12 mouse cellular contexts compared by ENCODE assay signal in the genomic region with DNA sequence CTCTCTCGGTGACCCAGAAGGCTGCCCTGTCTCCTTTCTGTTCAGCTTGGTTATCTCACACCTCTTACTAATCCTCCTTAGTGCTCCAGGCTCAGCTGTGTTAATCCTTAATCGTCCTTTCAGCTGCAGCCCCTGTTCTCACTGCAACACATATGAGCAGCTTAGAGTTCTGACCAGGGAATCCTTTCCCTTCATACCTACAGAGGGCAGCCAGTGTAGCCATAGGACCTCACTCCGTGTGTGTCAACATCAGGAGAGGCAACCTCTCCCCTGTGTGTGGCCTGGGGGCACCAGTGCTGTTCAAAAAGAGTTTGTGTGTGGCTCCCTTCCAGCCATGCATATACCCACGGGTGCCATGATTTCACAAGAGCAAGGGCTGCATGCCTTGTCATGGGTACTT. TPM values are rescaled to one million over a fixed set of nuclear protein-coding genes. Genes with fewer than 3 reads are reported as not detected.
A peak's percentile ranks its signal among the peaks of the same experiment; 100 is the strongest.
DNase-seq lines count a peak whose midpoint lies in the region; ATAC-seq and TF ChIP-seq lines count a peak whose summit lies in the region.
"Not testable (repeated sequence)": the region's sequence is repeated elsewhere in the genome, so short reads cannot be mapped to it uniquely, and the experiment has no call there.
"Had no signal": no experiment of that assay in that cellular context is flagged by ENCODE, and none has a peak within 500 bp of the region (broad histone marks: within the 10 kb centered on the region; RNA-seq: fewer than 3 reads in every experiment).

No protein-coding gene starts in this region.

- not testable (repeated sequence) for TF ChIP-seq CTCF in Patski (IDR thresholded peaks at IDR 0.05)

- not testable (repeated sequence) for H3K9me3 ChIP-seq in midbrain, embryonic 10.5 days (replicated peaks)

- 23% methylated on average over 3 of the region's 4 CpGs for WGBS in midbrain, embryonic 10.5 days

- POLR2A ChIA-PET in Patski (lab: Charles Lee) = not testable (repeated sequence)

- CTCF ChIA-PET in Patski (lab: Charles Lee) = not testable (repeated sequence)

- not testable (repeated sequence) for H3K27ac ChIP-seq in midbrain, embryonic 10.5 days (replicated peaks)

- DNase-seq in Patski (ENCODE audit: low read depth, low spot score) = not testable (repeated sequence)
- DNase-seq in heart, adult 11 months = peak; percentile 61
- peak; percentile 11 for DNase-seq in midbrain, embryonic 10.5 days (ENCODE audit: low spot score)
- peak; percentile 58 for DNase-seq in retina, adult 2 months (ENCODE audit: low read depth, low spot score)
- DNase-seq in retina, postnatal 1 day = peak; percentile 68

- H3K27me3 ChIP-seq in Patski; midbrain, embryonic 10.5 days (ENCODE audit: low read depth, poor library complexity, severe bottlenecking): not testable (repeated sequence)

- not testable (repeated sequence) for H3K4me1 ChIP-seq in midbrain, embryonic 10.5 days

- H3K4me3 ChIP-seq in midbrain, embryonic 10.5 days = not testable (repeated sequence)

- in situ Hi-C loops in Patski (cut with MboI; ENCODE audit: low pct_unique_long_range_greater_than_20kb) = not testable (repeated sequence)

- peak; percentile 47 for ATAC-seq in Patski

- H3K36me3 ChIP-seq in midbrain, embryonic 10.5 days = not testable (repeated sequence)

RNA-seq across cellular contexts. Expression of gene Gm1604a, which starts 19.7 kb away (rescaled TPM):
- not detected for polyA plus RNA-seq in Patski (2021)
- polyA plus RNA-seq in midbrain, embryonic 10.5 days (2016; fragmentation: Nextera tagmentation; extraction: Ambion mirVana) = not detected in 2 replicates
- polyA plus RNA-seq: CD4-positive, CD25-positive, alpha-beta regulatory T cell, adult 4 months; embryonic facial prominence, embryonic 10.5 days; embryonic facial prominence, embryonic 12.5 days; embryonic facial prominence, embryonic 14.5 days; forebrain, embryonic 11.5 days; forebrain, embryonic 15.5 days; G1E had no signal

RNA-seq across cellular contexts. Expression of gene Gm49721, which starts 26.9 kb away (rescaled TPM):
- polyA plus RNA-seq in Patski (2021) = not detected
- 0.10 and 0.32 TPM in 2 replicates for polyA plus RNA-seq in midbrain, embryonic 10.5 days (2016; fragmentation: Nextera tagmentation; extraction: Ambion mirVana)
- polyA plus RNA-seq: G1E had no signal

RNA-seq across cellular contexts. Expression of gene Rnaset2b, which starts 35.2 kb away (rescaled TPM):
- polyA plus RNA-seq in Patski (2021) = 147 TPM
- polyA plus RNA-seq in midbrain, embryonic 10.5 days (2016; fragmentation: Nextera tagmentation; extraction: Ambion mirVana) = 128 TPM in 2 replicates

RNA-seq across cellular contexts. Expression of gene Tagap1, which starts 44.7 kb away (rescaled TPM):
- polyA plus RNA-seq in Patski (2021) = 9.9 TPM
- 51.2 and 53.2 TPM in 2 replicates for polyA plus RNA-seq in midbrain, embryonic 10.5 days (2016; fragmentation: Nextera tagmentation; extraction: Ambion mirVana)

RNA-seq across cellular contexts. Expression of gene Rsph3b, which starts 57.2 kb away (rescaled TPM):
- 57.5 TPM for polyA plus RNA-seq in Patski (2021)
- 41.6 and 42.6 TPM in 2 replicates for polyA plus RNA-seq in midbrain, embryonic 10.5 days (2016; fragmentation: Nextera tagmentation; extraction: Ambion mirVana)
